Mouse (Mus musculus): ENCODE results near the gene Fasn.

Fasn gene

GRCm38 (mm10) chr11:120826016-120826953 lies 1.9 kb upstream of the Fasn start:
- DNase-seq: no peak

- DNase-seq: peak in 1 of 2 experiments; percentile 16
Observed at GRCm38 (mm10) chr11:120825289-120825863, 1.0 kb upstream of the Fasn start.

GRCm38 (mm10) chr11:120824787-120825288 lies 491 bp upstream of the Fasn start:
- no peak for DNase-seq

GRCm38 (mm10) chr11:120823551-120823947 lies 798 bp downstream of the Fasn start:
- no peak for DNase-seq

- DNase-seq: peak; percentile 27 to 37
Observed at GRCm38 (mm10) chr11:120822831-120823550, 1.4 kb downstream of the Fasn start.

GRCm38 (mm10) chr11:120822321-120822720 lies 2.0 kb downstream of the Fasn start:
- no peak for DNase-seq

- DNase-seq: no peak
Observed at GRCm38 (mm10) chr11:120821076-120821922, 3.0 kb downstream of the Fasn start.

- no peak for DNase-seq
Observed at GRCm38 (mm10) chr11:120820546-120820945, 3.8 kb downstream of the Fasn start.

GRCm38 (mm10) chr11:120819556-120819955 lies 4.8 kb downstream of the Fasn start:
- no peak for DNase-seq

- no peak for DNase-seq
Observed at GRCm38 (mm10) chr11:120818251-120818650, 6.1 kb downstream of the Fasn start.

GRCm38 (mm10) chr11:120817358-120817757 lies 7.0 kb downstream of the Fasn start:
- DNase-seq: no peak

- no peak for DNase-seq
Observed at GRCm38 (mm10) chr11:120812068-120812467, 12.3 kb downstream of the Fasn start.

- no peak for DNase-seq
Observed at GRCm38 (mm10) chr11:120808010-120808409, 16.3 kb downstream of the Fasn start.

- DNase-seq: no peak
Observed at GRCm38 (mm10) chr11:120805375-120806298, 18.7 kb downstream of the Fasn start.

GRCm38 (mm10) chr11:120804769-120805168 lies 19.6 kb downstream of the Fasn start:
- no peak for DNase-seq

- DNase-seq: no peak
Observed at GRCm38 (mm10) chr11:120804274-120804673, 20.1 kb downstream of the Fasn start.

GRCm38 (mm10) chr11:120800061-120800904 lies 24.1 kb downstream of the Fasn start:
- peak; percentile 72 to 81 for DNase-seq

- DNase-seq: no peak
Observed at GRCm38 (mm10) chr11:120799316-120799890, 24.9 kb downstream of the Fasn start.

GRCm38 (mm10) chr11:120798244-120798643 lies 26.1 kb downstream of the Fasn start:
- no peak for DNase-seq

- no peak for DNase-seq
Observed at GRCm38 (mm10) chr11:120796614-120796946, 27.8 kb downstream of the Fasn start.
